Mouse (Mus musculus): ENCODE data around the gene Polr3h.

Gene Polr3h

DNA sequence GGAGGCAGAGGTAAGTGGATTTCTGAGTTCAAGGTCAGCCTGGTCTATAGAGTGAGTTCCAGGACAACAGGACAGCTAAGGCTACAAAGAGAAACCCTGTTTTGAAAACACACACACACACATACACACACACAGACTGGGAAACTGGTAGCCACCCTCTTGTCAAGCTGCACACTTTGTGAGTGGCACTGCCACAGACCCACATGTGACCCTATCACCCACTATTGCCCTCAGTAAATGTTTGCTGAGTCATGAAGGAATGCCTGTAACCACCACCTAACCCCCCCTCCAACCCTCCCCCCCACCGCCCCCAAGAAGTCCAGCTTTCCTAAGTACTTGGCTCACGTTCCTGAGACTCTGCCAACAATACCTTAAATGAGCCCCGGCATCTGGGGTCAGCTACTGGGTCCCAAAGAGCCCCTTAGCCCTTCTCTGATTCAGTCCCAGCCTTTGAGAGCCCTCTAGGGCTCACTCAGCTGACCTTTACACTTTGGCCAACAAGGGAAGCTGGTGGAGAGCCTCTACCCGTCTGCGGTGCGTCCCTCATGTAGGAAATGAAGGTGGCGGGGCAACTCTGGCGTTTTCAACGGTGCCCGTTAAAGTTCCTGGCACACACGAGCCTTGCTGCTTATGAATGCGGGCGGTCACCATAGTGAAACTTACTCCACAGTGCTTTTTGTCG lies 87.3 kb downstream of the Polr3h start:
- DNase-seq: no peak

Data from B cell, adult 2 months (primary cell).